Mouse (Mus musculus): Measurements from ENCODE around the gene Psrc1. TPM values are rescaled to one million over a fixed set of nuclear protein-coding genes. Genes with fewer than 3 reads are reported as not detected.
A peak's percentile ranks its signal among the peaks of the same experiment; 100 is the strongest.

The Psrc1 gene
- polyA plus RNA-seq, 1 experiment, result 43.2 TPM

GRCm38 (mm10) chr3:108378875-108379663 is 4.6 kb upstream of the Psrc1 start:
- Histone ChIP-seq H3K4me1 (ENCODE audit: control insufficient read depth, insufficient read depth, low read length) (peaks cover 6% of the 10 kb centered on the region), H3K27ac (ENCODE audit: control insufficient read depth, insufficient read depth, low read depth, low read length, poor library complexity) (no peak overlapping the region), H3K4me3 (replicated peaks; ENCODE audit: control insufficient read depth, low read depth, low read length) (no peak overlapping the region)
- 78% methylated on average over 7 of the region's 7 CpGs for WGBS
- TF ChIP-seq POLR2A (IDR thresholded peaks at IDR 0.05; ENCODE audit: borderline replicate concordance, control insufficient read depth, low read depth, low read length), result no peak
- TF ChIP-seq CTCF (IDR thresholded peaks at IDR 0.05; ENCODE audit: control insufficient read depth, insufficient read depth, low read length), result no peak

GRCm38 (mm10) chr3:108380695-108381094 is 2.9 kb upstream of the Psrc1 start:
- Histone ChIP-seq H3K27ac (ENCODE audit: control insufficient read depth, insufficient read depth, low read depth, low read length, poor library complexity) (no peak overlapping the region), H3K4me1 (ENCODE audit: control insufficient read depth, insufficient read depth, low read length) (peaks cover 6% of the 10 kb centered on the region), H3K4me3 (replicated peaks; ENCODE audit: control insufficient read depth, low read depth, low read length) (no peak overlapping the region)
- WGBS, result 68% methylated on average over 6 of the region's 6 CpGs
- TF ChIP-seq POLR2A (IDR thresholded peaks at IDR 0.05; ENCODE audit: borderline replicate concordance, control insufficient read depth, low read depth, low read length) (no peak), CTCF (IDR thresholded peaks at IDR 0.05; ENCODE audit: control insufficient read depth, insufficient read depth, low read length) (peak; percentile 74)

GRCm38 (mm10) chr3:108381945-108382875 is 1.4 kb upstream of the Psrc1 start:
- no peak for TF ChIP-seq CTCF (IDR thresholded peaks at IDR 0.05; ENCODE audit: control insufficient read depth, insufficient read depth, low read length)
- no peak for TF ChIP-seq POLR2A (IDR thresholded peaks at IDR 0.05; ENCODE audit: borderline replicate concordance, control insufficient read depth, low read depth, low read length)
- no peak overlapping the region for H3K27ac ChIP-seq (ENCODE audit: control insufficient read depth, insufficient read depth, low read depth, low read length, poor library complexity)
- 39% methylated on average over 14 of the region's 14 CpGs for WGBS
- H3K4me1 ChIP-seq (ENCODE audit: control insufficient read depth, insufficient read depth, low read length), result peaks cover 6% of the 10 kb centered on the region
- H3K4me3 ChIP-seq (replicated peaks; ENCODE audit: control insufficient read depth, low read depth, low read length), result peak overlapping the region; percentile 34

GRCm38 (mm10) chr3:108384425-108384824 is 786 bp downstream of the Psrc1 start:
- WGBS, result 66% methylated on average over 2 of the region's 2 CpGs
- peak overlapping the region; percentile 93 for H3K4me3 ChIP-seq (replicated peaks; ENCODE audit: control insufficient read depth, low read depth, low read length)
- H3K27ac ChIP-seq (ENCODE audit: control insufficient read depth, insufficient read depth, low read depth, low read length, poor library complexity), result no peak overlapping the region
- H3K4me1 ChIP-seq (ENCODE audit: control insufficient read depth, insufficient read depth, low read length), result peaks cover 7% of the 10 kb centered on the region
- no peak for TF ChIP-seq POLR2A (IDR thresholded peaks at IDR 0.05; ENCODE audit: borderline replicate concordance, control insufficient read depth, low read depth, low read length)
- TF ChIP-seq CTCF (IDR thresholded peaks at IDR 0.05; ENCODE audit: control insufficient read depth, insufficient read depth, low read length), result no peak

- 86% methylated on average over 10 of the region's 10 CpGs for WGBS
- TF ChIP-seq POLR2A (IDR thresholded peaks at IDR 0.05; ENCODE audit: borderline replicate concordance, control insufficient read depth, low read depth, low read length) (no peak), CTCF (IDR thresholded peaks at IDR 0.05; ENCODE audit: control insufficient read depth, insufficient read depth, low read length) (no peak)
- H3K27ac ChIP-seq (ENCODE audit: control insufficient read depth, insufficient read depth, low read depth, low read length, poor library complexity), result no peak overlapping the region
- no peak overlapping the region for H3K4me3 ChIP-seq (replicated peaks; ENCODE audit: control insufficient read depth, low read depth, low read length)
- peaks cover 8% of the 10 kb centered on the region for H3K4me1 ChIP-seq (ENCODE audit: control insufficient read depth, insufficient read depth, low read length)
Measured at GRCm38 (mm10) chr3:108386186-108386585, 2.5 kb downstream of the Psrc1 start.

DNA sequence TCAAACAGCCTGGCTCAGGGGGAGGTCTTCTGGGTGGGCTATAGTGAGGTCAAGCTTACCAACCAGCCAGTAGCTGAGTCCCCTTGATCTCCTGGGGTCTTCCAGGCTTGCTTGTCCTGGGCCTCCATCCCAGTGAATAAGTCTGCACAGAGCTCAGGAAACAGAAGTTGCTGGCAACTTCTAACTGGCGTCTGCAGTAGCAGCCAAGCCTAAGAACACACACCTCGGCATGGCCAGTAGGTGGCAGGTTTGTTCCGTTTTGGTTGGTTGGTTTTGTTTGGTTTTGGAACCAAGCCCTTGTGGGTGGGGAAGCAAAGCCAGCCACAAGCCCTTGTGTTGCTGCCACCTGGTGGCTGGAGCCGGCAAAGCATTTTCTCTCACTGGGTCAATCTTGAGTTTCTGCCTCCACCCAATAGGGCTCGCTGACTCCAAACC is 5.5 kb downstream of the Psrc1 start:
- Histone ChIP-seq H3K27ac (ENCODE audit: control insufficient read depth, insufficient read depth, low read depth, low read length, poor library complexity) (no peak overlapping the region), H3K4me1 (ENCODE audit: control insufficient read depth, insufficient read depth, low read length) (peaks cover 1% of the 10 kb centered on the region; the same call in 1 of the 2 replicates), H3K4me3 (replicated peaks; ENCODE audit: control insufficient read depth, low read depth, low read length) (no peak overlapping the region)
- TF ChIP-seq POLR2A (IDR thresholded peaks at IDR 0.05; ENCODE audit: borderline replicate concordance, control insufficient read depth, low read depth, low read length) (no peak), CTCF (IDR thresholded peaks at IDR 0.05; ENCODE audit: control insufficient read depth, insufficient read depth, low read length) (peak; percentile 99)
- WGBS, result 0% methylated on average over 5 of the region's 5 CpGs

GRCm38 (mm10) chr3:108392299-108392698 is 8.7 kb downstream of the Psrc1 start:
- TF ChIP-seq POLR2A (IDR thresholded peaks at IDR 0.05; ENCODE audit: borderline replicate concordance, control insufficient read depth, low read depth, low read length) (no peak), CTCF (IDR thresholded peaks at IDR 0.05; ENCODE audit: control insufficient read depth, insufficient read depth, low read length) (no peak)
- Histone ChIP-seq H3K4me3 (replicated peaks; ENCODE audit: control insufficient read depth, low read depth, low read length) (no peak overlapping the region), H3K4me1 (ENCODE audit: control insufficient read depth, insufficient read depth, low read length) (peaks cover 1% of the 10 kb centered on the region; the same call in 1 of the 2 replicates), H3K27ac (ENCODE audit: control insufficient read depth, insufficient read depth, low read depth, low read length, poor library complexity) (no peak overlapping the region)
- WGBS, result 68% methylated on average over 10 of the region's 10 CpGs

GRCm38 (mm10) chr3:108392793-108393192 is 9.2 kb downstream of the Psrc1 start:
- 78% methylated on average over 15 of the region's 15 CpGs for WGBS
- peaks cover 1% of the 10 kb centered on the region; the same call in 1 of the 2 replicates for H3K4me1 ChIP-seq (ENCODE audit: control insufficient read depth, insufficient read depth, low read length)
- no peak for TF ChIP-seq CTCF (IDR thresholded peaks at IDR 0.05; ENCODE audit: control insufficient read depth, insufficient read depth, low read length)
- no peak for TF ChIP-seq POLR2A (IDR thresholded peaks at IDR 0.05; ENCODE audit: borderline replicate concordance, control insufficient read depth, low read depth, low read length)
- no peak overlapping the region for H3K4me3 ChIP-seq (replicated peaks; ENCODE audit: control insufficient read depth, low read depth, low read length)
- no peak overlapping the region for H3K27ac ChIP-seq (ENCODE audit: control insufficient read depth, insufficient read depth, low read depth, low read length, poor library complexity)

All from bone marrow, adult 2 months (tissue).